Mouse (Mus musculus): Measurements from ENCODE around the gene Olfr693. TPM values are rescaled to one million over a fixed set of nuclear protein-coding genes. Genes with fewer than 3 reads are reported as not detected.
"Not testable (repeated sequence)": the region's sequence is repeated elsewhere in the genome, so short reads cannot be mapped to it uniquely, and the experiment has no call there.

Olfr693 gene
- polyA plus RNA-seq (2012; ENCODE audit: insufficient read depth, insufficient read length, missing spikeins): not detected in 2 replicates

- no peak within 1 kb of the TSS for H3K4me3 ChIP-seq (ENCODE audit: insufficient read depth, low read depth, low read length)
- H3K27ac ChIP-seq (replicated peaks; ENCODE audit: low read depth, low read length): no peak within 1 kb of the TSS
Measured at GRCm38 (mm10) chr7:106680484-106680883, at the start of gene Olfr693. Gene Olfr693, minus strand, starts transcription at chr7:106680584.

GRCm38 (mm10) chr7:106725654-106726053, 45.3 kb upstream of the Olfr693 start:
- not testable (repeated sequence) for H3K4me1 ChIP-seq (ENCODE audit: control insufficient read depth, insufficient read depth, insufficient read length, low read length); H3K27ac ChIP-seq (replicated peaks; ENCODE audit: low read depth, low read length); H3K4me3 ChIP-seq (ENCODE audit: insufficient read depth, low read depth, low read length)

More at GRCm38 (mm10) chr7:106680484-106680883, at the start of gene Olfr693:
- H3K4me1 ChIP-seq (ENCODE audit: control insufficient read depth, insufficient read depth, insufficient read length, low read length): no peaks in the 10 kb centered on the region

- Histone ChIP-seq H3K4me1 (ENCODE audit: control insufficient read depth, insufficient read depth, insufficient read length, low read length) (no peaks in the 10 kb centered on the region), H3K4me3 (ENCODE audit: insufficient read depth, low read depth, low read length) (no peak within 1 kb of the TSS), H3K27ac (replicated peaks; ENCODE audit: low read depth, low read length) (no peak within 1 kb of the TSS)
Measured at GRCm38 (mm10) chr7:106716296-106716695, 35.9 kb upstream of the Olfr693 start, which contains the start of gene Olfr695. Gene Olfr695, minus strand, starts transcription at chr7:106716396.

GRCm38 (mm10) chr7:106711463-106711862, 31.1 kb upstream of the Olfr693 start:
- Histone ChIP-seq H3K4me1 (ENCODE audit: control insufficient read depth, insufficient read depth, insufficient read length, low read length) (no peaks in the 10 kb centered on the region), H3K4me3 (ENCODE audit: insufficient read depth, low read depth, low read length) (no peak overlapping the region), H3K27ac (replicated peaks; ENCODE audit: low read depth, low read length) (no peak overlapping the region)

- H3K4me3 ChIP-seq (ENCODE audit: insufficient read depth, low read depth, low read length); H3K4me1 ChIP-seq (ENCODE audit: control insufficient read depth, insufficient read depth, insufficient read length, low read length); H3K27ac ChIP-seq (replicated peaks; ENCODE audit: low read depth, low read length): not testable (repeated sequence)
Measured at GRCm38 (mm10) chr7:106707705-106708104, 27.3 kb upstream of the Olfr693 start.

- Histone ChIP-seq H3K4me3 (ENCODE audit: insufficient read depth, low read depth, low read length) (no peak overlapping the region), H3K4me1 (ENCODE audit: control insufficient read depth, insufficient read depth, insufficient read length, low read length) (no peaks in the 10 kb centered on the region), H3K27ac (replicated peaks; ENCODE audit: low read depth, low read length) (no peak overlapping the region)
Measured at GRCm38 (mm10) chr7:106696891-106697290, 16.5 kb upstream of the Olfr693 start.

GRCm38 (mm10) chr7:106692976-106693375, 12.6 kb upstream of the Olfr693 start:
- Histone ChIP-seq H3K4me1 (ENCODE audit: control insufficient read depth, insufficient read depth, insufficient read length, low read length) (no peaks in the 10 kb centered on the region), H3K27ac (replicated peaks; ENCODE audit: low read depth, low read length) (no peak overlapping the region), H3K4me3 (ENCODE audit: insufficient read depth, low read depth, low read length) (no peak overlapping the region)

GRCm38 (mm10) chr7:106691714-106692113, 11.3 kb upstream of the Olfr693 start, which contains the start of gene Olfr694:
Gene Olfr694, minus strand, starts transcription at chr7:106691814.
- no peak within 1 kb of the TSS for H3K27ac ChIP-seq (replicated peaks; ENCODE audit: low read depth, low read length)
- H3K4me1 ChIP-seq (ENCODE audit: control insufficient read depth, insufficient read depth, insufficient read length, low read length): no peaks in the 10 kb centered on the region
- H3K4me3 ChIP-seq (ENCODE audit: insufficient read depth, low read depth, low read length): no peak within 1 kb of the TSS

GRCm38 (mm10) chr7:106685382-106685781, 5.0 kb upstream of the Olfr693 start:
- Histone ChIP-seq H3K27ac (replicated peaks; ENCODE audit: low read depth, low read length) (no peak overlapping the region), H3K4me3 (ENCODE audit: insufficient read depth, low read depth, low read length) (no peak overlapping the region)

GRCm38 (mm10) chr7:106652344-106652652, 28.1 kb downstream of the Olfr693 start:
- peak overlapping the region; percentile 8; the same call in 1 of the 2 replicates for H3K27ac ChIP-seq (replicated peaks; ENCODE audit: low read depth, low read length)
- H3K4me1 ChIP-seq (ENCODE audit: control insufficient read depth, insufficient read depth, insufficient read length, low read length): no peaks in the 10 kb centered on the region
- H3K4me3 ChIP-seq (ENCODE audit: insufficient read depth, low read depth, low read length): no peak overlapping the region

More at GRCm38 (mm10) chr7:106685382-106685781, 5.0 kb upstream of the Olfr693 start:
- no peaks in the 10 kb centered on the region for H3K4me1 ChIP-seq (ENCODE audit: control insufficient read depth, insufficient read depth, insufficient read length, low read length)

GRCm38 (mm10) chr7:106651555-106652343, 28.6 kb downstream of the Olfr693 start:
- Histone ChIP-seq H3K4me3 (ENCODE audit: insufficient read depth, low read depth, low read length) (no peak overlapping the region), H3K4me1 (ENCODE audit: control insufficient read depth, insufficient read depth, insufficient read length, low read length) (no peaks in the 10 kb centered on the region), H3K27ac (replicated peaks; ENCODE audit: low read depth, low read length) (peak overlapping the region; percentile 63)

GRCm38 (mm10) chr7:106649774-106650173, 30.6 kb downstream of the Olfr693 start:
- Histone ChIP-seq H3K27ac (replicated peaks; ENCODE audit: low read depth, low read length) (no peak overlapping the region), H3K4me3 (ENCODE audit: insufficient read depth, low read depth, low read length) (no peak overlapping the region), H3K4me1 (ENCODE audit: control insufficient read depth, insufficient read depth, insufficient read length, low read length) (no peaks in the 10 kb centered on the region)

- H3K4me1 ChIP-seq (ENCODE audit: control insufficient read depth, insufficient read depth, insufficient read length, low read length): no peaks in the 10 kb centered on the region
- H3K4me3 ChIP-seq (ENCODE audit: insufficient read depth, low read depth, low read length): no peak overlapping the region
- no peak overlapping the region for H3K27ac ChIP-seq (replicated peaks; ENCODE audit: low read depth, low read length)
Measured at GRCm38 (mm10) chr7:106645261-106645660, 35.1 kb downstream of the Olfr693 start.

GRCm38 (mm10) chr7:106644222-106644870, 36.0 kb downstream of the Olfr693 start:
- no peak overlapping the region for H3K4me3 ChIP-seq (ENCODE audit: insufficient read depth, low read depth, low read length)
- no peak overlapping the region for H3K27ac ChIP-seq (replicated peaks; ENCODE audit: low read depth, low read length)
- H3K4me1 ChIP-seq (ENCODE audit: control insufficient read depth, insufficient read depth, insufficient read length, low read length): no peaks in the 10 kb centered on the region

GRCm38 (mm10) chr7:106640839-106641238, 39.5 kb downstream of the Olfr693 start:
- H3K27ac ChIP-seq (replicated peaks; ENCODE audit: low read depth, low read length): no peak overlapping the region
- no peaks in the 10 kb centered on the region for H3K4me1 ChIP-seq (ENCODE audit: control insufficient read depth, insufficient read depth, insufficient read length, low read length)
- no peak overlapping the region for H3K4me3 ChIP-seq (ENCODE audit: insufficient read depth, low read depth, low read length)

- no peak overlapping the region for H3K4me3 ChIP-seq (ENCODE audit: insufficient read depth, low read depth, low read length)
Measured at GRCm38 (mm10) chr7:106635560-106635959, 44.8 kb downstream of the Olfr693 start.

More at GRCm38 (mm10) chr7:106635560-106635959, 44.8 kb downstream of the Olfr693 start:
- Histone ChIP-seq H3K4me1 (ENCODE audit: control insufficient read depth, insufficient read depth, insufficient read length, low read length) (no peaks in the 10 kb centered on the region), H3K27ac (replicated peaks; ENCODE audit: low read depth, low read length) (no peak overlapping the region)

Measured in brown adipose tissue, adult 24 weeks (tissue).